Mouse (Mus musculus) cerebellum, postnatal 25 days (tissue): ENCODE measurements around the gene Slc5a10.

Experiments used
- DNase-seq, 2 experiments: peaks; one replicate each; pipeline ENCODE4 v3.0.0; 2021; ENCODE audit warnings: mixed read lengths in 2 of 2

Gene Slc5a10

GRCm38 (mm10) chr11:61667782-61668181 lies 52.8 kb downstream of the Slc5a10 start:
- DNase-seq = no peak

- peak in 1 of 2 experiments; percentile 10 for DNase-seq
These were observed 53.4 kb downstream of the Slc5a10 start for GRCm38 (mm10) chr11:61667248-61667647.

- peak; percentile 68 to 80 for DNase-seq
These were observed 54.4 kb downstream of the Slc5a10 start for GRCm38 (mm10) chr11:61665991-61666799.

GRCm38 (mm10) chr11:61665401-61665800 lies 55.2 kb downstream of the Slc5a10 start:
- DNase-seq = no peak

GRCm38 (mm10) chr11:61662189-61662588 lies 58.4 kb downstream of the Slc5a10 start:
- DNase-seq = no peak

- peak in 1 of 2 experiments; percentile 14 for DNase-seq
These were observed 59.7 kb downstream of the Slc5a10 start for GRCm38 (mm10) chr11:61660806-61661392.

GRCm38 (mm10) chr11:61660001-61660400 lies 60.6 kb downstream of the Slc5a10 start:
- DNase-seq = peak; percentile 55 to 62

GRCm38 (mm10) chr11:61659011-61659858 lies 61.4 kb downstream of the Slc5a10 start:
- DNase-seq = peak; percentile 63 to 66

- peak in 1 of 2 experiments; percentile 32 for DNase-seq
These were observed 62.2 kb downstream of the Slc5a10 start for GRCm38 (mm10) chr11:61658360-61658922.

- DNase-seq = no peak
These were observed 63.2 kb downstream of the Slc5a10 start for GRCm38 (mm10) chr11:61657432-61657831.

GRCm38 (mm10) chr11:61656148-61656850 lies 64.3 kb downstream of the Slc5a10 start:
- no peak for DNase-seq

- no peak for DNase-seq
These were observed 65.0 kb downstream of the Slc5a10 start for GRCm38 (mm10) chr11:61655649-61656048.

GRCm38 (mm10) chr11:61654786-61655311 lies 65.8 kb downstream of the Slc5a10 start:
- no peak for DNase-seq

- no peak for DNase-seq
These were observed 67.1 kb downstream of the Slc5a10 start for GRCm38 (mm10) chr11:61653568-61653967.

GRCm38 (mm10) chr11:61652686-61653447 lies 67.8 kb downstream of the Slc5a10 start, which contains the start of gene Grap:
Grap (plus strand) TSS chr11:61653265.
- DNase-seq = no peak

GRCm38 (mm10) chr11:61652216-61652615 lies 68.4 kb downstream of the Slc5a10 start:
- DNase-seq = no peak

GRCm38 (mm10) chr11:61650470-61651265 lies 70.0 kb downstream of the Slc5a10 start:
- no peak for DNase-seq

- no peak for DNase-seq
These were observed 71.0 kb downstream of the Slc5a10 start for GRCm38 (mm10) chr11:61649626-61650025.

GRCm38 (mm10) chr11:61649163-61649580 lies 71.5 kb downstream of the Slc5a10 start:
- DNase-seq = no peak

GRCm38 (mm10) chr11:61648749-61649115 lies 71.9 kb downstream of the Slc5a10 start:
- no peak for DNase-seq
